ENCODE assay signal across 8 mouse cellular contexts in the genomic region with DNA sequence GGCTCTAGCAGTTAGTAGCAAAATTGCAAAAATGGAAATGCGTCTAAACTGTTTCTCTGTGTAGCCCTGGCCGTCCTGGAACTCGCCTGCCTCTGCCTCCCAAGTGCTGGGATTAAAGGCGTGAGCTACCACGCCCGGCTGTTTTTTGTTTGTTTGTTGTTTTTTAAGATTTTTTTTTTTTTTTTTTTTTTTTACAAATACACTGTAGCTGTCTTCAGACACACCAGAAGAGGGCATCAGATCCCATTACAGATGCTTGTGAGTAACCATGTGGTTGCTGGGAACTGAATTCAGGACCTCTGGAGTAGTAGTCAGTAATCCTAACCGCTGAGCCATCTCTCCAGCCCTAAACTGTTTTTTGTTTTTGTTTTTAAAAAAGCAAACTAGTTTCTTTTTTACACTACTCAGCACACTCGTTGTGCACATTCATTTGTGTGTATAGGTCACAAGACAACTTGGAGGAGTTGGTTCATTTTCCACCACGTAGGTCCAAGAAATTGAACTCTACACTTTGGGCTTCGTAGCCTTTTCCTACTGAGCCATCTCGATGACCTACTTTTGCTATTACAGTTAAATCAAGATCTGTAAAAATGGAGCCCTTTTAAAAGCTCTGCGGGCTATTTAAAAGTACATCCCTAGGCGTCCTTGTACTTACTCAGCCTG. TPM values are rescaled to one million over a fixed set of nuclear protein-coding genes. Genes with fewer than 3 reads are reported as not detected.
A peak's percentile ranks its signal among the peaks of the same experiment; 100 is the strongest.
DNase-seq lines count a peak whose midpoint lies in the region; ATAC-seq and TF ChIP-seq lines count a peak whose summit lies in the region.

No protein-coding gene starts in this region.

- no peak overlapping the region for H3K9ac ChIP-seq in heart, adult 2 months (ENCODE audit: low read depth, low read length)
- H3K9ac ChIP-seq in forebrain, embryonic 13.5 days, result 0 out of 2 replicates have a peak overlapping the region, but pooled peaks have one; percentile 89
- peak overlapping the region; percentile 84 for H3K9ac ChIP-seq in liver, embryonic 12.5 days

- intact Hi-C loops in heart, adult 2 months (cut with DNase I), result loop anchor here (5.0 to 10.0 kb wide), 2 partner anchors 241 to 398 kb away; a partner anchor contains a TSS

- 68% methylated on average over 13 of the region's 13 CpGs for WGBS in heart, adult 2 months
- 79% methylated on average over 13 of the region's 13 CpGs for WGBS in forebrain, embryonic 13.5 days
- 70% methylated on average over 13 of the region's 13 CpGs for WGBS in liver, embryonic 12.5 days (ENCODE audit: insufficient replicate concordance)

- H3K9me3 ChIP-seq in forebrain, embryonic 13.5 days (replicated peaks), result no peaks in the 10 kb centered on the region
- H3K9me3 ChIP-seq in liver, embryonic 12.5 days (replicated peaks), result no peaks in the 10 kb centered on the region

- no peak for DNase-seq in heart, adult 2 months
- DNase-seq in heart, adult 11 months, result no peak
- DNase-seq in cerebellum, postnatal 10 days, result no peak
- DNase-seq in adrenal gland, postnatal 25 days, result no peak

- H3K79me2 ChIP-seq in heart, adult 2 months (replicated peaks; ENCODE audit: control insufficient read depth, insufficient read depth, low read length), result peaks cover 1% of the 10 kb centered on the region; the same call in 1 of the 2 replicates
- H3K79me2 ChIP-seq in C2C12 (ENCODE audit: control insufficient read depth, insufficient read depth), result peaks cover 37% of the 10 kb centered on the region

- peaks cover 11% of the 10 kb centered on the region for H3K36me3 ChIP-seq in heart, adult 2 months (ENCODE audit: control insufficient read depth, insufficient read depth, low read length)
- H3K36me3 ChIP-seq in C2C12 (ENCODE audit: control insufficient read depth, insufficient read depth), result peaks cover 2% of the 10 kb centered on the region
- no peaks in the 10 kb centered on the region for H3K36me3 ChIP-seq in forebrain, embryonic 13.5 days (ENCODE audit: poor library complexity, severe bottlenecking)
- peaks cover 2% of the 10 kb centered on the region for H3K36me3 ChIP-seq in liver, embryonic 12.5 days

- H3K27me3 ChIP-seq in heart, adult 2 months (ENCODE audit: control insufficient read depth, insufficient read depth, low read length), result no peaks in the 10 kb centered on the region
- no peaks in the 10 kb centered on the region for H3K27me3 ChIP-seq in C2C12 (ENCODE audit: control insufficient read depth, insufficient read depth, insufficient read length)
- no peaks in the 10 kb centered on the region for H3K27me3 ChIP-seq in forebrain, embryonic 13.5 days
- H3K27me3 ChIP-seq in liver, embryonic 12.5 days (replicated peaks), result no peaks in the 10 kb centered on the region

- H3K27ac ChIP-seq in heart, adult 2 months, result peak overlapping the region; percentile 86
- H3K27ac ChIP-seq in forebrain, embryonic 13.5 days, result peak overlapping the region; percentile 91
- peak overlapping the region; percentile 86 for H3K27ac ChIP-seq in liver, embryonic 12.5 days

- H3K79me3 ChIP-seq in C2C12 (ENCODE audit: low read depth), result peaks cover 20% of the 10 kb centered on the region

- H3K4me2 ChIP-seq in forebrain, embryonic 13.5 days, result peak overlapping the region; percentile 72
- peak overlapping the region; percentile 90 for H3K4me2 ChIP-seq in liver, embryonic 12.5 days

- TF ChIP-seq EP300 in heart, adult 2 months (IDR thresholded peaks at IDR 0.05; ENCODE audit: insufficient read depth, low read depth, low read length), result no peak

- no peak for ATAC-seq in forebrain, embryonic 13.5 days
- no peak for ATAC-seq in liver, embryonic 12.5 days
- no peak for ATAC-seq in frontal cortex, adult (ENCODE audit: low TSS enrichment)

- H3K4me1 ChIP-seq in heart, adult 2 months (ENCODE audit: control insufficient read depth, insufficient read depth, low read length), result 0 out of 2 replicates have a peak, but pooled peaks cover 1% of the 10 kb centered on the region
- H3K4me1 ChIP-seq in forebrain, embryonic 13.5 days, result peaks cover 48% of the 10 kb centered on the region
- peaks cover 63% of the 10 kb centered on the region for H3K4me1 ChIP-seq in liver, embryonic 12.5 days

- TF ChIP-seq CTCF in heart, adult 2 months (IDR thresholded peaks at IDR 0.05), result 0 out of 2 replicates have a peak, but pooled peaks have one; percentile 16
- TF ChIP-seq CTCF in C2C12 (IDR thresholded peaks at IDR 0.05; ENCODE audit: control insufficient read depth, insufficient read depth, insufficient read length), result no peak

- no peak for TF ChIP-seq POLR2A in heart, adult 2 months (IDR thresholded peaks at IDR 0.05; ENCODE audit: insufficient read depth, low read depth, low read length)

- no peak overlapping the region for H3ac ChIP-seq in C2C12 (ENCODE audit: control insufficient read depth, insufficient read length, low read depth)

- H3K4me3 ChIP-seq in heart, adult 2 months, result peak overlapping the region; percentile 78; the same call in 1 of the 2 replicates
- H3K4me3 ChIP-seq in C2C12 (ENCODE audit: insufficient read depth, poor library complexity, severe bottlenecking), result peak overlapping the region; percentile 81
- H3K4me3 ChIP-seq in forebrain, embryonic 13.5 days, result peak overlapping the region; percentile 88; the same call in 1 of the 2 replicates
- H3K4me3 ChIP-seq in liver, embryonic 12.5 days, result peak overlapping the region; percentile 85

TF ChIP-seq in C2C12, 6 proteins besides CTCF, POLR2A, EP300 and RAD21:
- TF ChIP-seq MAX (IDR thresholded peaks at IDR 0.05) (no peak), CEBPB (IDR thresholded peaks at IDR 0.05; ENCODE audit: low read depth) (no peak), USF1 (IDR thresholded peaks at IDR 0.05; ENCODE audit: low read depth) (no peak), MYOD1 (IDR thresholded peaks at IDR 0.05; ENCODE audit: control insufficient read depth, insufficient read length, low read depth) (no peak), FOSL1 (IDR thresholded peaks at IDR 0.05; ENCODE audit: insufficient read depth, low read length, poor library complexity, severe bottlenecking) (no peak), MYOG (IDR thresholded peaks at IDR 0.05; ENCODE audit: control insufficient read depth, extremely low read depth, insufficient read length) (no peak)

RNA-seq across cellular contexts. Expression of a gene that starts 1.0 kb away (rescaled TPM):
- total RNA-seq in heart, adult 2 months (2021), result 1 to 10 TPM; 4.6 to 5.2 TPM
- 3.0 and 4.2 TPM in 2 replicates for polyA plus RNA-seq in heart, adult 2 months (2012; rRNA removed)
- 1.7 TPM for polyA plus RNA-seq in C2C12 (2012; fragmentation: generic; extraction: Trizol)
- 15.0 and 21.4 TPM in 2 replicates for polyA plus RNA-seq in forebrain, embryonic 13.5 days (2015; fragmentation: Nextera tagmentation; extraction: Ambion mirVana)
- polyA plus RNA-seq in liver, embryonic 12.5 days (2016; fragmentation: Nextera tagmentation; extraction: Ambion mirVana), result 2.1 and 2.6 TPM in 2 replicates
- 4.0 and 4.7 TPM in 2 replicates for total RNA-seq in adrenal gland, postnatal 25 days (2021)

RNA-seq across cellular contexts. Expression of a gene that starts 2.4 kb away (rescaled TPM):
- total RNA-seq in heart, adult 2 months (2021), result 100 to 1,000 TPM; 265 to 344 TPM
- polyA plus RNA-seq in heart, adult 2 months (2012; rRNA removed), result 197 and 295 TPM in 2 replicates
- polyA plus RNA-seq in C2C12 (2012; fragmentation: generic; extraction: Trizol), result 49.4 TPM
- 276 and 301 TPM in 2 replicates for polyA plus RNA-seq in forebrain, embryonic 13.5 days (2015; fragmentation: Nextera tagmentation; extraction: Ambion mirVana)
- polyA plus RNA-seq in liver, embryonic 12.5 days (2016; fragmentation: Nextera tagmentation; extraction: Ambion mirVana), result 113 and 116 TPM in 2 replicates
- total RNA-seq in adrenal gland, postnatal 25 days (2021), result 140 and 160 TPM in 2 replicates

RNA-seq across cellular contexts. Expression of a gene that starts 35.5 kb away (rescaled TPM):
- 10 to 100 TPM; 10.2 to 10.8 TPM for total RNA-seq in heart, adult 2 months (2021)
- polyA plus RNA-seq in heart, adult 2 months (2012; rRNA removed), result 8.4 and 14.1 TPM in 2 replicates
- polyA plus RNA-seq in C2C12 (2012; fragmentation: generic; extraction: Trizol), result 52.7 TPM
- 114 and 121 TPM in 2 replicates for polyA plus RNA-seq in forebrain, embryonic 13.5 days (2015; fragmentation: Nextera tagmentation; extraction: Ambion mirVana)
- polyA plus RNA-seq in liver, embryonic 12.5 days (2016; fragmentation: Nextera tagmentation; extraction: Ambion mirVana), result 75.0 and 77.3 TPM in 2 replicates
- 20.1 and 20.5 TPM in 2 replicates for total RNA-seq in adrenal gland, postnatal 25 days (2021)
